Mouse (Mus musculus): ENCODE results near the gene Ncor2. TPM values are rescaled to one million over a fixed set of nuclear protein-coding genes. Genes with fewer than 3 reads are reported as not detected.

Gene Ncor2
- polyA plus RNA-seq, 1 experiment from 2014 or later = 17.0 TPM

- Histone ChIP-seq H3K27me3 (replicated peaks) (no peaks in the 10 kb centered on the region), H3K4me3 (no peak overlapping the region), H3K9me3 (no peaks in the 10 kb centered on the region), H3K27ac (replicated peaks) (no peak overlapping the region), H3K4me2 (no peak overlapping the region), H3K9ac (no peak overlapping the region), H3K4me1 (peaks cover 20% of the 10 kb centered on the region), H3K36me3 (peaks cover 93% of the 10 kb centered on the region)
- no peak for ATAC-seq (ENCODE audit: extremely low read depth, insufficient number of reproducible peaks, low FRiP score, low TSS enrichment)
- WGBS = 90% methylated on average over 8 of the region's 8 CpGs
Observed at GRCm38 (mm10) chr5:125039377-125040027, 139.5 kb downstream of the Ncor2 start.

GRCm38 (mm10) chr5:125036483-125036882, 142.5 kb downstream of the Ncor2 start:
- H3K27ac ChIP-seq (replicated peaks) = no peak overlapping the region
- 81% methylated on average over 8 of the region's 8 CpGs for WGBS
- no peaks in the 10 kb centered on the region for H3K27me3 ChIP-seq (replicated peaks)
- H3K9ac ChIP-seq = no peak overlapping the region
- peaks cover 17% of the 10 kb centered on the region for H3K4me1 ChIP-seq
- H3K9me3 ChIP-seq = no peaks in the 10 kb centered on the region
- peaks cover 93% of the 10 kb centered on the region for H3K36me3 ChIP-seq
- no peak for ATAC-seq (ENCODE audit: extremely low read depth, insufficient number of reproducible peaks, low FRiP score, low TSS enrichment)
- H3K4me2 ChIP-seq = no peak overlapping the region
- no peak overlapping the region for H3K4me3 ChIP-seq

- ATAC-seq (ENCODE audit: extremely low read depth, insufficient number of reproducible peaks, low FRiP score, low TSS enrichment) = no peak
- Histone ChIP-seq H3K36me3 (peaks cover 100% of the 10 kb centered on the region), H3K27me3 (replicated peaks) (no peaks in the 10 kb centered on the region), H3K9ac (no peak overlapping the region), H3K4me1 (no peaks in the 10 kb centered on the region), H3K4me2 (no peak overlapping the region), H3K9me3 (no peaks in the 10 kb centered on the region), H3K4me3 (no peak overlapping the region), H3K27ac (replicated peaks) (no peak overlapping the region)
- 96% methylated on average over 20 of the region's 20 CpGs for WGBS
Observed at GRCm38 (mm10) chr5:125028911-125029310, 150.1 kb downstream of the Ncor2 start.

GRCm38 (mm10) chr5:125028371-125028770, 150.6 kb downstream of the Ncor2 start:
- H3K9ac ChIP-seq = no peak overlapping the region
- no peaks in the 10 kb centered on the region for H3K4me1 ChIP-seq
- H3K27ac ChIP-seq (replicated peaks) = no peak overlapping the region
- H3K27me3 ChIP-seq (replicated peaks) = no peaks in the 10 kb centered on the region
- WGBS = 93% methylated on average over 15 of the region's 15 CpGs
- H3K9me3 ChIP-seq = no peaks in the 10 kb centered on the region
- no peak overlapping the region for H3K4me3 ChIP-seq
- no peak overlapping the region for H3K4me2 ChIP-seq
- H3K36me3 ChIP-seq = peaks cover 100% of the 10 kb centered on the region
- no peak for ATAC-seq (ENCODE audit: extremely low read depth, insufficient number of reproducible peaks, low FRiP score, low TSS enrichment)

DNA sequence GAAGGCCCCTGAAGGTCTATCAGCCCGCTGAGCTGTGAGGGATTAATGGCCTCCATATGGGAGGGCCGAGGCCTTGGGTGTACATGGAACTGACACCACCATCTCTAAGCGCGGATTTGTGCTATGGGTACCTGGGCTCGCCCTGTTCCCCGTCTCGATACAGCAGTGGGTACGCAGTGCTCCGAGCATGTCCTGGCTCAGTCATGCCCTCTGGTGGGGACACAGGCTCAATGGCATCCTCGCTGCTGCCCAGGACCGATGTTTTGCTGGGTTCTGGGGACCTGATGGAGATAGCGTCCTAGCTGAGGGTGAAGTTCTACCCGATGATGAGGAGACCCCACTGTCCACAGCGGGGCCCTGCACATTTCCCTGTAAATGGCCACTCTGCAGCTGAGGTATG, 155.0 kb downstream of the Ncor2 start:
- no peak for ATAC-seq (ENCODE audit: extremely low read depth, insufficient number of reproducible peaks, low FRiP score, low TSS enrichment)
- Histone ChIP-seq H3K27me3 (replicated peaks) (no peaks in the 10 kb centered on the region), H3K36me3 (peaks cover 93% of the 10 kb centered on the region), H3K4me1 (peaks cover 15% of the 10 kb centered on the region), H3K4me3 (no peak overlapping the region), H3K9me3 (no peaks in the 10 kb centered on the region), H3K4me2 (no peak overlapping the region), H3K27ac (replicated peaks) (no peak overlapping the region), H3K9ac (no peak overlapping the region)
- 83% methylated on average over 14 of the region's 14 CpGs for WGBS

DNA sequence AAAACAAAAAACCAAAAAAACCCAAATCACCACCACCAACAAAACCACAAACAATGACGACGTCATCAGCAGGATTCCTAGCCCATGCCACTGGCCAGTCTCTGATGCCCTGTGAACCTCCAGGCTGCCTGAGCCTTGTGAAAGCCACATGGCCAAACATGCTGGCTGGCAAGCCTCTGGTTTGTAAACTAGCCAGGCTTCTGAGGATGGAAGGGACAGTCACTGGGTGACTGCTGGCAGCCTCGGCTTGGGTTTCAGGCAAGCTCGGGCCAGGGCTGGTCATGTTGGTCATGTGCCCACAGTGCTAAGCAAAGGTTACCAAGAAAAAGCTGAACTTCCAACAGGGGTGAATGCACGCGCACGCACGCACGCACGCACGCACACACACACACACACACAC, 157.7 kb downstream of the Ncor2 start:
- no peak overlapping the region for H3K27ac ChIP-seq (replicated peaks)
- peaks cover 17% of the 10 kb centered on the region for H3K4me1 ChIP-seq
- H3K4me2 ChIP-seq = no peak overlapping the region
- H3K9ac ChIP-seq = no peak overlapping the region
- no peaks in the 10 kb centered on the region for H3K9me3 ChIP-seq
- no peak overlapping the region for H3K4me3 ChIP-seq
- peaks cover 93% of the 10 kb centered on the region for H3K36me3 ChIP-seq
- 88% methylated on average over 11 of the region's 11 CpGs for WGBS
- ATAC-seq (ENCODE audit: extremely low read depth, insufficient number of reproducible peaks, low FRiP score, low TSS enrichment) = no peak
- H3K27me3 ChIP-seq (replicated peaks) = no peaks in the 10 kb centered on the region

DNA sequence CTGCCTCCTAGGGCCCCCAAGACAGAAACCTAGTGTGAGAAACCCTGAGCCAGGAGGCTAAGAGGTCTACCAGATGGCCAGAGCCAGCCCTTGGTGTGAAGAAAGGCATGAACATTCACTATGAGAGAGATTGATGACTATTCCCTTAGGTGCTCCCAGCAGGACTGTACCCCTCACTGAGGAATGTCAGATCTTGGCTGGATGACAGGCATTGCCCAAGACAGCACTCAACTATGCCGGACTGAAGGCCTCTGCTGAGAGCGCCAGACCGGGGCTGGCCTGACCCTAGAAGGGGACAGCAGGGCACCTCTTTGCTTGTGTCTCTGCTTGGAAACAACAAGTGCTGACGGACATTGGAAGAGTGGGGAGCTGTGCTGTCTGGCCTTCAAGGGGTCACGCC, 159.9 kb downstream of the Ncor2 start:
- no peak for ATAC-seq (ENCODE audit: extremely low read depth, insufficient number of reproducible peaks, low FRiP score, low TSS enrichment)
- no peak overlapping the region for H3K4me3 ChIP-seq
- H3K9ac ChIP-seq = no peak overlapping the region
- no peak overlapping the region for H3K27ac ChIP-seq (replicated peaks)
- H3K27me3 ChIP-seq (replicated peaks) = no peaks in the 10 kb centered on the region
- H3K9me3 ChIP-seq = no peaks in the 10 kb centered on the region
- peaks cover 22% of the 10 kb centered on the region for H3K4me1 ChIP-seq
- WGBS = 57% methylated on average over 5 of the region's 5 CpGs
- peaks cover 88% of the 10 kb centered on the region for H3K36me3 ChIP-seq
- H3K4me2 ChIP-seq = no peak overlapping the region

DNA sequence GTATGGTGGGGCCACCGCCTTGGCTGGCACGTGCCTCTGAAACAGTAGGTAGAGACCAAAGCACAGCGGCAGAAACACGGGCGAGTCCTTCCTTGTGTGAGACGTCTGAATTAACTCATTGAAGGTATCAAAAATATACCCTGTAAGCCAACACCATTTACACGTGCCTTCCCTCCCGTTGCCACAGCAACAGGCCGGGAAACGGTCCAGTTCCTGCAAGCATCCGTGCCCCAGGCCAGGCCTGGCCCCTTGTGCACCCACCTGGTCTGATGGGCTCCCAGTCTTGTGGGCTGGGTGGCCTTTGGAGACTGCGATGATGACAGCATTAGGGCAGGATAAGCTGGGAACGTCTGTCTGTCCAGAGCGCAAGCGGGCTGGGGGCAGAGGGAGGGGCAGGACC, 161.7 kb downstream of the Ncor2 start:
- WGBS = 83% methylated on average over 15 of the region's 15 CpGs
- Histone ChIP-seq H3K27me3 (replicated peaks) (no peaks in the 10 kb centered on the region), H3K4me2 (no peak overlapping the region), H3K4me3 (no peak overlapping the region), H3K4me1 (peaks cover 22% of the 10 kb centered on the region), H3K9me3 (no peaks in the 10 kb centered on the region), H3K27ac (replicated peaks) (no peak overlapping the region), H3K36me3 (peaks cover 84% of the 10 kb centered on the region), H3K9ac (no peak overlapping the region)
- ATAC-seq (ENCODE audit: extremely low read depth, insufficient number of reproducible peaks, low FRiP score, low TSS enrichment) = no peak

- peaks cover 22% of the 10 kb centered on the region for H3K4me1 ChIP-seq
- no peak overlapping the region for H3K27ac ChIP-seq (replicated peaks)
- H3K9me3 ChIP-seq = no peaks in the 10 kb centered on the region
- no peak overlapping the region for H3K9ac ChIP-seq
- WGBS = 87% methylated on average over 17 of the region's 17 CpGs
- H3K4me2 ChIP-seq = no peak overlapping the region
- ATAC-seq (ENCODE audit: extremely low read depth, insufficient number of reproducible peaks, low FRiP score, low TSS enrichment) = no peak
- H3K27me3 ChIP-seq (replicated peaks) = no peaks in the 10 kb centered on the region
- no peak overlapping the region for H3K4me3 ChIP-seq
- peaks cover 77% of the 10 kb centered on the region for H3K36me3 ChIP-seq
Observed at GRCm38 (mm10) chr5:125016421-125017242, 162.4 kb downstream of the Ncor2 start.

- no peak for ATAC-seq (ENCODE audit: extremely low read depth, insufficient number of reproducible peaks, low FRiP score, low TSS enrichment)
- Histone ChIP-seq H3K4me3 (no peak overlapping the region), H3K27me3 (replicated peaks) (no peaks in the 10 kb centered on the region), H3K27ac (replicated peaks) (no peak overlapping the region), H3K9ac (no peak overlapping the region), H3K4me2 (no peak overlapping the region), H3K36me3 (peaks cover 77% of the 10 kb centered on the region), H3K4me1 (peaks cover 22% of the 10 kb centered on the region), H3K9me3 (no peaks in the 10 kb centered on the region)
- 73% methylated on average over 9 of the region's 9 CpGs for WGBS
Observed at GRCm38 (mm10) chr5:125015576-125015975, 163.4 kb downstream of the Ncor2 start.

DNA sequence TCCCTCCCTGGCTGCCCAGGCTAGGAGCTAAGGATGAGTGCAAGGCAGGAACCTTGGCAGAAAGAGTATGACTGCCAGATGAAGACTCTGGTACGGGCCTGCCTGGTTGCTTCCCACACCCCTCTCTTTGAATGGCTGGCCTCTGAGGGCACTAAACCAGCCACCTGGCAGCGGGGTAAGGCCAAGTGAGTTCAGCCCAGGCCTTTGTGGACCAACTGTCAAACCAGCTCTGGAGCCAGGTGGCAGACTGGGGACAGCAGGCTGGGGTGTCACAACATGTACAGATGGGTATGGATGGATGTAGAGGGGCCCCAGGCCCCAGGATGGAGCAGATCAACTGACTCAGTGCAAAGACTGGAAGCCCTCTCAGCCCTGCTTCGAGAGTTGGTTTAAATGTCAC, 164.0 kb downstream of the Ncor2 start:
- no peak overlapping the region for H3K4me2 ChIP-seq
- no peaks in the 10 kb centered on the region for H3K27me3 ChIP-seq (replicated peaks)
- no peaks in the 10 kb centered on the region for H3K9me3 ChIP-seq
- peaks cover 18% of the 10 kb centered on the region for H3K4me1 ChIP-seq
- peaks cover 77% of the 10 kb centered on the region for H3K36me3 ChIP-seq
- no peak for ATAC-seq (ENCODE audit: extremely low read depth, insufficient number of reproducible peaks, low FRiP score, low TSS enrichment)
- H3K27ac ChIP-seq (replicated peaks) = no peak overlapping the region
- no peak overlapping the region for H3K9ac ChIP-seq
- no peak overlapping the region for H3K4me3 ChIP-seq
- WGBS = 82% methylated on average over 3 of the region's 3 CpGs

DNA sequence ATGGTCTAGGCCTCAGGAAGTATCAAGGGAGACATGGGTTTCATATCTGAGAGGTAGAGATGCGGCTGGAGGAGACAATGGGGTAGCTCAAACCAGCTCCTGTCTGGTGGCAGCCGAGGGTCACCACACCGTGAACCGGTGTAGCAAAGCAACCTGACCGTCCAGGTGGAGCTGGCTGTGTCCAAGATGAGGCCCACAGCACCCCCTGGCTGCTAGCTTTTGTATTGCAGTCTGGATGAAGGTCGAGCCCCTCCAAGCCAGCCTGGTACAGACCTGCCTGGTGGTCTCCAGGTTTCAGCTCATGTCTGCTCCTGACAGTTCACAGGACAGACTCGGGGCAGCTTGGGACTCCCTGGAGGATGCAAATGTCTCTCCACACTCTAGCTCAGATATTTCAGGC, 164.5 kb downstream of the Ncor2 start:
- H3K4me2 ChIP-seq = no peak overlapping the region
- H3K36me3 ChIP-seq = peaks cover 78% of the 10 kb centered on the region
- peaks cover 12% of the 10 kb centered on the region for H3K4me1 ChIP-seq
- no peaks in the 10 kb centered on the region for H3K27me3 ChIP-seq (replicated peaks)
- H3K9me3 ChIP-seq = no peaks in the 10 kb centered on the region
- H3K4me3 ChIP-seq = no peak overlapping the region
- 57% methylated on average over 7 of the region's 7 CpGs for whole genome bisulfite sequencing
- H3K27ac ChIP-seq (replicated peaks) = no peak overlapping the region
- no peak overlapping the region for H3K9ac ChIP-seq
- ATAC-seq (ENCODE audit: extremely low read depth, insufficient number of reproducible peaks, low FRiP score, low TSS enrichment) = no peak
